Mouse (Mus musculus) thymus, adult 2 months (tissue): ENCODE results near the gene Kpna1. TPM values are rescaled to one million over a fixed set of nuclear protein-coding genes. Genes with fewer than 3 reads are reported as not detected.
"Not testable (repeated sequence)": the region's sequence is repeated elsewhere in the genome, so short reads cannot be mapped to it uniquely, and the experiment has no call there.

Experiments
- DNase-seq: peaks from one replicate; pipeline ENCODE4 v3.0.0; 2021
- H3K27ac ChIP-seq: fragments of 200-500 bp; 2 replicates; pipeline ENCODE4 v1.5.1; 2012; ENCODE audit warnings: low read length, control low read depth; ENCODE audit not compliant: control insufficient read depth, insufficient read depth
- H3K27me3 ChIP-seq: fragments of 200-500 bp; 2 replicates; pipeline ENCODE4 v1.6.1; 2012; ENCODE audit warnings: mild to moderate bottlenecking, low read length, moderate library complexity, mixed read lengths; ENCODE audit not compliant: control insufficient read depth, insufficient read depth
- H3K36me3 ChIP-seq: fragments of 200-500 bp; 2 replicates; pipeline ENCODE4 v1.6.1; 2012; ENCODE audit warnings: mild to moderate bottlenecking, low read length, moderate library complexity; ENCODE audit not compliant: control insufficient read depth, insufficient read depth
- H3K4me1 ChIP-seq: fragments of 200-500 bp; replicated peaks from 2 replicates; pipeline ENCODE4 v1.6.1; 2012; ENCODE audit warnings: low read length; ENCODE audit not compliant: control insufficient read depth, insufficient read depth
- H3K4me3 ChIP-seq: fragments of 200-500 bp; 2 replicates; pipeline ENCODE4 v1.5.1; 2012; ENCODE audit warnings: mild to moderate bottlenecking, low read length, control low read depth, moderate library complexity; ENCODE audit not compliant: control insufficient read depth, insufficient read depth
- CTCF ChIP-seq: fragments of 200-500 bp; IDR thresholded peaks from 2 replicates; pipeline ENCODE4 v1.5.1; 2012; ENCODE audit warnings: mild to moderate bottlenecking, control low read depth, low read length, moderate library complexity, borderline replicate concordance; ENCODE audit not compliant: control insufficient read depth, poor library complexity, insufficient read depth; ENCODE audit errors: extremely low read depth
- POLR2A ChIP-seq: fragments of 200-500 bp; IDR thresholded peaks from 2 replicates; pipeline ENCODE4 v1.6.1; 2012; ENCODE audit warnings: mild to moderate bottlenecking, low read length, control low read depth, moderate library complexity; ENCODE audit not compliant: control insufficient read depth, poor library complexity, insufficient read depth; ENCODE audit errors: extremely low read depth
- WGBS: fragments of 180-500 bp; shearing (Covaris S2); methylation state at CpG from one replicate; pipeline ENCODE4 v1.1.7; 2018; 5-methylcytosine and 5-hydroxymethylcytosine counted together
- polyA plus RNA-seq: library from polyadenylated mRNA; depleted of rRNA; stranded (reverse); fragments of >200 nt; gene quantifications from 2 replicates; pipeline ENCODE4 v1.2.3, GENCODE M21; 2012

Gene Kpna1
- polyA plus RNA-seq, 1 experiment: 10.3 TPM

GRCm38 (mm10) chr16:35949264-35949663 lies 29.3 kb upstream of the Kpna1 start:
- H3K27ac ChIP-seq: no peak overlapping the region
- H3K4me3 ChIP-seq: no peak overlapping the region
- peaks cover 34% of the 10 kb centered on the region for H3K36me3 ChIP-seq
- no peaks in the 10 kb centered on the region for H3K27me3 ChIP-seq
- DNase-seq: no peak
- H3K4me1 ChIP-seq: peaks cover 2% of the 10 kb centered on the region; the same call in 1 of the 2 replicates
- TF ChIP-seq CTCF (no peak), POLR2A (no peak)
- 90% methylated on average over 5 of the region's 5 CpGs for WGBS

GRCm38 (mm10) chr16:35951216-35951615 lies 27.3 kb upstream of the Kpna1 start:
- Histone ChIP-seq H3K27ac (no peak overlapping the region), H3K27me3 (no peaks in the 10 kb centered on the region), H3K36me3 (peaks cover 46% of the 10 kb centered on the region), H3K4me3 (no peak overlapping the region), H3K4me1 (peaks cover 2% of the 10 kb centered on the region; the same call in 1 of the 2 replicates)
- 96% methylated on average over 3 of the region's 3 CpGs for WGBS
- no peak for DNase-seq
- TF ChIP-seq POLR2A (no peak), CTCF (no peak)

GRCm38 (mm10) chr16:35952628-35953130 lies 25.9 kb upstream of the Kpna1 start:
- Histone ChIP-seq H3K36me3 (peaks cover 52% of the 10 kb centered on the region), H3K27ac (no peak overlapping the region), H3K4me1 (peaks cover 2% of the 10 kb centered on the region; the same call in 1 of the 2 replicates), H3K4me3 (no peak overlapping the region), H3K27me3 (no peaks in the 10 kb centered on the region)
- DNase-seq: no peak
- TF ChIP-seq POLR2A (no peak), CTCF (no peak)
- WGBS: 63% methylated on average over 5 of the region's 5 CpGs

GRCm38 (mm10) chr16:35965991-35966390 lies 12.6 kb upstream of the Kpna1 start:
- H3K27ac ChIP-seq, H3K4me3 ChIP-seq, H3K4me1 ChIP-seq, H3K27me3 ChIP-seq, DNase-seq: not testable (repeated sequence)
- H3K36me3 ChIP-seq: peaks cover 30% of the 10 kb centered on the region
- WGBS: 97% methylated on average over 4 of the region's 4 CpGs

GRCm38 (mm10) chr16:35966411-35967115 lies 12.0 kb upstream of the Kpna1 start:
- H3K4me1 ChIP-seq: no peaks in the 10 kb centered on the region
- WGBS: 94% methylated on average over 5 of the region's 5 CpGs
- DNase-seq: no peak
- peaks cover 32% of the 10 kb centered on the region for H3K36me3 ChIP-seq
- H3K27me3 ChIP-seq: no peaks in the 10 kb centered on the region
- H3K4me3 ChIP-seq: no peak overlapping the region
- no peak overlapping the region for H3K27ac ChIP-seq
- TF ChIP-seq CTCF (no peak), POLR2A (no peak)

GRCm38 (mm10) chr16:35967319-35967718 lies 11.2 kb upstream of the Kpna1 start:
- Histone ChIP-seq H3K27me3 (no peaks in the 10 kb centered on the region), H3K4me1 (no peaks in the 10 kb centered on the region), H3K36me3 (peaks cover 38% of the 10 kb centered on the region), H3K4me3 (no peak overlapping the region), H3K27ac (no peak overlapping the region)
- WGBS: 93% methylated on average over 4 of the region's 4 CpGs
- DNase-seq: no peak
- TF ChIP-seq CTCF: no peak
- no peak for TF ChIP-seq POLR2A

- TF ChIP-seq CTCF (no peak), POLR2A (no peak)
- DNase-seq: no peak
- Histone ChIP-seq H3K27me3 (no peaks in the 10 kb centered on the region), H3K27ac (no peak overlapping the region), H3K36me3 (peaks cover 38% of the 10 kb centered on the region), H3K4me3 (no peak overlapping the region), H3K4me1 (no peaks in the 10 kb centered on the region)
- 90% methylated on average over 2 of the region's 2 CpGs for WGBS
Observed at GRCm38 (mm10) chr16:35968149-35968548, 10.4 kb upstream of the Kpna1 start.
